9 mouse cellular contexts compared by ENCODE assay signal in genomic region chr3:69597211-69597610, GRCm38 (mm10). TPM values are rescaled to one million over a fixed set of nuclear protein-coding genes. Genes with fewer than 3 reads are reported as not detected.
DNase-seq lines count a peak whose midpoint lies in the region; ATAC-seq lines count a peak whose summit lies in the region.
"Had no signal": no experiment of that assay in that cellular context is flagged by ENCODE, and none has a peak within 500 bp of the region (broad histone marks: within the 10 kb centered on the region; RNA-seq: fewer than 3 reads in every experiment).

No protein-coding gene starts in this region.

- no peaks in the 10 kb centered on the region; the same call in 1 of the 2 replicates for H3K27me3 ChIP-seq in heart, embryonic 12.5 days (replicated peaks)
- peaks cover 16% of the 10 kb centered on the region for H3K27me3 ChIP-seq in embryonic facial prominence, embryonic 10.5 days (replicated peaks; ENCODE audit: low read depth, poor library complexity, severe bottlenecking)
- H3K27me3 ChIP-seq in hindbrain, embryonic 11.5 days (ENCODE audit: control insufficient read depth, insufficient read depth, low read length): no peaks in the 10 kb centered on the region
- H3K27me3 ChIP-seq in midbrain, embryonic 13.5 days: 0 out of 2 replicates have a peak, but pooled peaks cover 8% of the 10 kb centered on the region

- no peak for ATAC-seq in heart, embryonic 12.5 days (ENCODE audit: insufficient number of reproducible peaks, low FRiP score)
- no peak for ATAC-seq in hindbrain, embryonic 11.5 days (ENCODE audit: low FRiP score)
- ATAC-seq in midbrain, embryonic 13.5 days: no peak
- no peak for ATAC-seq in monocyte, adult 5-6 weeks (replicated peaks; ENCODE audit: insufficient number of reproducible peaks, low FRiP score, low TSS enrichment, poor library complexity, severe bottlenecking)
- no peak for ATAC-seq in megakaryocyte, adult 5-6 weeks (ENCODE audit: poor library complexity, severe bottlenecking)

- no peaks in the 10 kb centered on the region for H3K9me3 ChIP-seq in heart, embryonic 12.5 days (replicated peaks)
- H3K9me3 ChIP-seq in embryonic facial prominence, embryonic 10.5 days: no peaks in the 10 kb centered on the region
- H3K9me3 ChIP-seq in hindbrain, embryonic 11.5 days (ENCODE audit: control insufficient read depth, low read length): no peaks in the 10 kb centered on the region
- H3K9me3 ChIP-seq in midbrain, embryonic 13.5 days: no peaks in the 10 kb centered on the region

- intact Hi-C loops in heart, postnatal 36 days (cut with DNase I): loop anchor here (5.0 kb wide), 1 partner anchor 60 kb away; no protein-coding TSS in a partner anchor

- H3K4me2 ChIP-seq in heart, embryonic 12.5 days: peak overlapping the region; percentile 75
- peak overlapping the region; percentile 78; the same call in 1 of the 2 replicates for H3K4me2 ChIP-seq in hindbrain, embryonic 11.5 days (replicated peaks; ENCODE audit: low read depth, low read length)
- H3K4me2 ChIP-seq in midbrain, embryonic 13.5 days (replicated peaks): peak overlapping the region; percentile 71

- no peaks in the 10 kb centered on the region for H3K36me3 ChIP-seq in heart, embryonic 12.5 days
- no peaks in the 10 kb centered on the region for H3K36me3 ChIP-seq in embryonic facial prominence, embryonic 10.5 days (replicated peaks)
- H3K36me3 ChIP-seq in hindbrain, embryonic 11.5 days (ENCODE audit: control insufficient read depth, insufficient read depth, low read length): no peaks in the 10 kb centered on the region
- H3K36me3 ChIP-seq in midbrain, embryonic 13.5 days: no peaks in the 10 kb centered on the region

- H3K27ac ChIP-seq in heart, embryonic 12.5 days (ENCODE audit: poor library complexity, severe bottlenecking): no peak overlapping the region
- no peak overlapping the region for H3K27ac ChIP-seq in embryonic facial prominence, embryonic 10.5 days (replicated peaks)
- H3K27ac ChIP-seq in hindbrain, embryonic 11.5 days (ENCODE audit: low read depth, low read length): no peak overlapping the region
- H3K27ac ChIP-seq in midbrain, embryonic 13.5 days: no peak overlapping the region

- H3K4me1 ChIP-seq in heart, embryonic 12.5 days (replicated peaks): peaks cover 5% of the 10 kb centered on the region
- H3K4me1 ChIP-seq in embryonic facial prominence, embryonic 10.5 days: peaks cover 19% of the 10 kb centered on the region
- H3K4me1 ChIP-seq in hindbrain, embryonic 11.5 days (replicated peaks; ENCODE audit: control insufficient read depth, insufficient read depth, low read length): no peaks in the 10 kb centered on the region
- peaks cover 46% of the 10 kb centered on the region for H3K4me1 ChIP-seq in midbrain, embryonic 13.5 days (replicated peaks)

- H3K9ac ChIP-seq in heart, embryonic 12.5 days: 0 out of 2 replicates have a peak overlapping the region, but pooled peaks have one; percentile 75
- H3K9ac ChIP-seq in hindbrain, embryonic 11.5 days (ENCODE audit: low read depth, low read length): no peak overlapping the region
- peak overlapping the region; percentile 86; the same call in 1 of the 2 replicates for H3K9ac ChIP-seq in midbrain, embryonic 13.5 days (replicated peaks)

- H3K4me3 ChIP-seq in heart, embryonic 12.5 days: peak overlapping the region; percentile 68; the same call in 1 of the 2 replicates
- H3K4me3 ChIP-seq in embryonic facial prominence, embryonic 10.5 days: peak overlapping the region; percentile 80; the same call in 1 of the 2 replicates
- peak overlapping the region; percentile 76; the same call in 1 of the 2 replicates for H3K4me3 ChIP-seq in hindbrain, embryonic 11.5 days (ENCODE audit: low read depth, low read length)
- H3K4me3 ChIP-seq in midbrain, embryonic 13.5 days (replicated peaks): peak overlapping the region; percentile 81

- DNase-seq in heart, postnatal 36 days: no peak
- no peak for DNase-seq in embryonic facial prominence, embryonic 10.5 days (ENCODE audit: low spot score)
- no peak for DNase-seq in hindbrain, embryonic 11.5 days (ENCODE audit: low spot score)
- DNase-seq in right cerebral cortex, postnatal 10 days (ENCODE audit: low spot score in 2 of 2): no peak
- DNase-seq: cerebellum, adult 8-10 months had no signal

- 90% methylated on average over 6 of the region's 6 CpGs for WGBS in heart, embryonic 12.5 days
- WGBS in embryonic facial prominence, embryonic 10.5 days: 95% methylated on average over 6 of the region's 6 CpGs
- WGBS in hindbrain, embryonic 11.5 days: 90% methylated on average over 6 of the region's 6 CpGs
- 85% methylated on average over 6 of the region's 6 CpGs for WGBS in midbrain, embryonic 13.5 days

RNA-seq across cellular contexts. Expression of gene B3galnt1, which starts 1.5 kb away (rescaled TPM):
- 27.3 TPM in 2 replicates for polyA plus RNA-seq in heart, embryonic 12.5 days (2016; fragmentation: Nextera tagmentation; extraction: Ambion mirVana)
- total RNA-seq in heart, postnatal 36 days (2021): 1 to 10 TPM; 2.0 to 3.4 TPM
- polyA plus RNA-seq in embryonic facial prominence, embryonic 10.5 days (2016; fragmentation: Nextera tagmentation; extraction: Ambion mirVana): 24.4 and 25.2 TPM in 2 replicates
- polyA plus RNA-seq in hindbrain, embryonic 11.5 days (2014; fragmentation: Nextera tagmentation; extraction: Ambion mirVana): 45.4 and 46.6 TPM in 2 replicates
- polyA plus RNA-seq in midbrain, embryonic 13.5 days (2015; fragmentation: Nextera tagmentation; extraction: Ambion mirVana): 64.6 and 69.5 TPM in 2 replicates
- 0.38 TPM in 1 of 3 replicates, not detected in the others for total RNA-seq in monocyte, adult 5-6 weeks (2017)
- total RNA-seq in megakaryocyte, adult 5-6 weeks (2015): 0.41 and 0.42 TPM in 2 replicates
- total RNA-seq in megakaryocyte, adult 5-6 weeks (2017): 0.65 and 1.7 TPM in 2 replicates
